Mouse (Mus musculus): Measurements from ENCODE around the gene Psmd8. TPM values are rescaled to one million over a fixed set of nuclear protein-coding genes. Genes with fewer than 3 reads are reported as not detected.
"Not testable (repeated sequence)": the region's sequence is repeated elsewhere in the genome, so short reads cannot be mapped to it uniquely, and the experiment has no call there.

Psmd8 gene
- total RNA-seq, 1 experiment from 2014 or later: 122 TPM

- ATAC-seq (ENCODE audit: extremely low read depth, insufficient number of reproducible peaks, low FRiP score, poor library complexity, severe bottlenecking): no peak
Measured at GRCm38 (mm10) chr7:29146625-29147367, 33.7 kb downstream of the Psmd8 start.

DNA sequence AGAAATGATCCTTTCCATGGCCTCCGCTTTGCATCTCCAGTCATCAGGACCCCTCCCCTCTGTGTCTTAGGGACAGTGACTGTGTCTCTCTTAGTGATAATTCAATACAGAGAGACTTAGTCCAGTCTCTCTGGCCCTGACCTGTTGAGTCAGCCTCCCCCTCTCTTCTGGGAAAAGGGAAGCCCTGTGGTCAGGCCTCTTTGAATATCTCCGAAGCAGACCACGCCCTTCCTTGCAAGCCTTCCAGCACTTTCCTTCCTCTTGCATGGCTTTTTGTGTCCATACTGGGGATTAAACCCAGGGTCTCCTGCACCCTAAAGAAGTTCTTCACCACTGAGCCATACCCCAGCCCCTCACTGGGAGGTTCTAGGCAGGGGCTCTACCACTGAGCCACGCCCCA lies 36.5 kb downstream of the Psmd8 start:
- ATAC-seq (ENCODE audit: extremely low read depth, insufficient number of reproducible peaks, low FRiP score, poor library complexity, severe bottlenecking): peak; percentile 41; the same call in 1 of the 2 replicates

GRCm38 (mm10) chr7:29141416-29141815 lies 39.1 kb downstream of the Psmd8 start:
- peak; percentile 39; the same call in 1 of the 2 replicates for ATAC-seq (ENCODE audit: extremely low read depth, insufficient number of reproducible peaks, low FRiP score, poor library complexity, severe bottlenecking)

DNA sequence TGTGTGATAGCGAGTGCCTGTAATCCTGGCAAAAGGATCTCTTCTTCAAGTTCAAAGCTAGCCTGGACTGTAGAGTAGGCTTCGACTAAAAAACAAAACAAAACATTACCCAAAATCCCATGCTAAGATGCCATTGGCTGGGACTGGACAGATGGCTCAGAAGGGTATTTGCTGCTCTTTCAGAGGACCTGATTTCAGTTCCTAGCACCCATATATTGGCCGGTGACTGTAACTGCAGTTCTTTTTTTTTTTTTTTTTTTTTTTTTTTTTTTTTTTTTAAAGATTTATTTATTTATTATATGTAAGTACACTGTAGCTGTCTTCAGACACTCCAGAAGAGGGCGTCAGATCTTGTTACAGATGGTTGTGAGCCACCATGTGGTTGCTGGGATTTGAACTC lies 41.3 kb downstream of the Psmd8 start:
- ATAC-seq (ENCODE audit: extremely low read depth, insufficient number of reproducible peaks, low FRiP score, poor library complexity, severe bottlenecking): not testable (repeated sequence)

GRCm38 (mm10) chr7:29137429-29137828 lies 43.1 kb downstream of the Psmd8 start:
- ATAC-seq (ENCODE audit: extremely low read depth, insufficient number of reproducible peaks, low FRiP score, poor library complexity, severe bottlenecking): no peak

DNA sequence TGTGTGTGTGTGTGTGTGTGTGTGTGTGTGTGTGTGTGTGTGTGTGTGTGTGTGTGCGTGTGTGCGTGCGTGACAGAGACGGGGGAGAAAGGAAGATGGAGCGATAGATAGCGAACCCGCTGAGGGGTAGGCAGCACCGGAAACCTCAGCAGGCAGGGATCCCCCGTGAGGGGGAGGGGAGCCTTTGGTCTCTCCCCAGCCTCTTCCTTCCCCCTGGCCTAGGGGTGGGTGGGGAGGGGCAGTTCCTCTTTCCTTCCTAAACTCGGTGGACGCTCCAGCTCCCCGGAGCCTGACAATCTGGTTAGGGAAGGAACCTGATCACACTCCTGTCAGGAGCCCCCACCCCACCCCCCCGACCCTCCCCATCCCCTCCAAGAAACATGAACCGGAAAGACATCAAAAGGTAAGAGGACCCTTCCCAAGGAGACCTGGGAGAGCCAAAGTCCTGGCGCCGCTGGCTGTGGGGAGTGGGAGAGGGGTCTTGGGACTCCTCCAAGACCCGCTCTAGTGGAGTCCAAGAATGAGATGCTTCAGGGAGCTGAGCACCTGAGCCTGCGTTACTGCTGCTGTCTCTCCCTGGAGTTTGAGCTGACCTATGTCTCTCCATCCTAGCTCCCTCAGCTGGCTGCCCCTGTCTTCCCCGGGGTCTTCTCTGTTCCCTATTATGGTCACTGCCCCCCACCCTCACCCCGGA lies 45.7 kb downstream of the Psmd8 start, which contains the start of gene Rasgrp4:
TSS of gene Rasgrp4 (plus strand) at position 159 of the 694 bp plus-strand sequence.
- ATAC-seq (ENCODE audit: extremely low read depth, insufficient number of reproducible peaks, low FRiP score, poor library complexity, severe bottlenecking): peak; percentile 84

GRCm38 (mm10) chr7:29134230-29134629 lies 46.3 kb downstream of the Psmd8 start:
- ATAC-seq (ENCODE audit: extremely low read depth, insufficient number of reproducible peaks, low FRiP score, poor library complexity, severe bottlenecking): no peak

- peak; percentile 56 for ATAC-seq (ENCODE audit: extremely low read depth, insufficient number of reproducible peaks, low FRiP score, poor library complexity, severe bottlenecking)
Measured at GRCm38 (mm10) chr7:29128725-29129124, 51.8 kb downstream of the Psmd8 start.

GRCm38 (mm10) chr7:29126173-29126915 lies 54.2 kb downstream of the Psmd8 start:
- ATAC-seq (ENCODE audit: extremely low read depth, insufficient number of reproducible peaks, low FRiP score, poor library complexity, severe bottlenecking): peak; percentile 68; the same call in 1 of the 2 replicates

DNA sequence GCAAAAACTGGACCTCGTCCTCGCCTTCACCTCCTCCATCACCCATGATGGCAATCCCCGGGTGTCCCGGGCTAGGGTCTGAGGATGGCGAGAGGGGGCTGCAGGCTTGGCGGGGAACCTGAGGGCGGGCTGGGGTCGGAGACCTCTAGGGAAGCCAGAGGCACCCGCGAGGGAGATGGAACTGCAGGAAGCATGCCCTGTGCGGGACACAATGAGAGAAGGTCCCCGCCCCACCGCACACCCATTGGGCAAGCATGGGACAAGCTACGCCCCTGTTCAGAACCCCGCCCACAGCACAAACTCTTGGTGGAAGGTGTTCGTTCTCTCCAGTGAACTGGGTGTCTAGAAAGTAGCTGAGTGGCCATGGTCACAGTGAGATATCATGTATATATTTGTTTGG lies 55.5 kb downstream of the Psmd8 start, which contains the start of gene Ryr1:
TSS of gene Ryr1 (minus strand) at position 210 of the 400 bp plus-strand sequence.
- ATAC-seq (ENCODE audit: extremely low read depth, insufficient number of reproducible peaks, low FRiP score, poor library complexity, severe bottlenecking): peak; percentile 43; the same call in 1 of the 2 replicates

Other genes starting within 250 kb of the Psmd8 start
- 29.7 and 36.4 TPM in 2 replicates for gene Actn4, start 218.4 kb downstream of the Psmd8 start, total RNA-seq (2017)
- 191 and 195 TPM in 2 replicates for gene Eif3k, start 198.8 kb downstream of the Psmd8 start, total RNA-seq (2017)
- gene Map4k1, start 198.7 kb downstream of the Psmd8 start, total RNA-seq (2017): 132 and 154 TPM in 2 replicates
- gene Ryr1, start 55.5 kb downstream of the Psmd8 start, total RNA-seq (2017): 0.61 and 1.0 TPM in 2 replicates
- gene Rasgrp4, start 45.9 kb downstream of the Psmd8 start, total RNA-seq (2017): 108 and 138 TPM in 2 replicates
- gene Fam98c, start 24.5 kb downstream of the Psmd8 start, total RNA-seq (2017): 23.3 and 26.8 TPM in 2 replicates
- gene Ggn, start 10.5 kb downstream of the Psmd8 start, total RNA-seq (2017): 0.47 TPM in 1 of 2 replicates, not detected in the other
- 0.58 and 0.98 TPM in 2 replicates for gene Spred3, start 10.3 kb downstream of the Psmd8 start, total RNA-seq (2017)
- gene Catsperg1, start 33.3 kb upstream of the Psmd8 start, total RNA-seq (2017): 0.98 and 3.6 TPM in 2 replicates
- gene Kcnk6, start 51.8 kb upstream of the Psmd8 start, total RNA-seq (2017): 1.7 and 3.7 TPM in 2 replicates
- gene Yif1b, start 57.6 kb upstream of the Psmd8 start, total RNA-seq (2017): 4.4 and 5.2 TPM in 2 replicates
- 2.4 and 2.8 TPM in 2 replicates for gene 2200002D01Rik, start 67.8 kb upstream of the Psmd8 start, total RNA-seq (2017)
- gene Spint2, start 101.2 kb upstream of the Psmd8 start, total RNA-seq (2017): 14.1 and 14.3 TPM in 2 replicates
- gene Ppp1r14a, start 108.6 kb upstream of the Psmd8 start, total RNA-seq (2017): not detected in 2 replicates
- gene Dpf1, start 123.2 kb upstream of the Psmd8 start, total RNA-seq (2017): not detected in 2 replicates

Measured in neutrophil, adult 5-6 weeks (primary cell).